13 mouse cellular contexts compared by ENCODE assay signal in genomic region chr1:21048402-21048801, GRCm38 (mm10).
"Had no signal": no experiment of that assay in that cellular context is flagged by ENCODE, and none has a peak within 500 bp of the region (broad histone marks: within the 10 kb centered on the region; RNA-seq: fewer than 3 reads in every experiment).

No protein-coding gene starts in this region.

- H3K27me3 ChIP-seq: limb, embryonic 13.5 days; midbrain, embryonic 15.5 days; neural tube, embryonic 12.5 days had no signal

- H3K36me3 ChIP-seq: midbrain, embryonic 10.5 days; midbrain, embryonic 15.5 days; neural tube, embryonic 12.5 days had no signal

- ATAC-seq: inflammation-experienced regulatory T-cells, adult 6 months; midbrain, embryonic 15.5 days had no signal

- H3K4me2 ChIP-seq: limb, embryonic 13.5 days; midbrain, embryonic 15.5 days; neural tube, embryonic 12.5 days had no signal

- H3K27ac ChIP-seq: limb, embryonic 13.5 days; midbrain, embryonic 10.5 days; midbrain, embryonic 15.5 days; neural tube, embryonic 12.5 days had no signal

- H3K4me3 ChIP-seq: limb, embryonic 13.5 days; midbrain, embryonic 10.5 days; midbrain, embryonic 15.5 days; neural tube, embryonic 12.5 days had no signal

- H3K9ac ChIP-seq: limb, embryonic 13.5 days; midbrain, embryonic 15.5 days; neural tube, embryonic 12.5 days had no signal

- H3K9me3 ChIP-seq: limb, embryonic 13.5 days; midbrain, embryonic 10.5 days; midbrain, embryonic 15.5 days; neural tube, embryonic 12.5 days had no signal

- DNase-seq: kidney, adult 11 months; kidney, postnatal 14 days; left cerebral cortex, postnatal 4 days; retina, postnatal 1 day; right cerebral cortex, postnatal 4 days; spleen, adult 18-20 months; thymus, adult 2 months; thymus, postnatal 25 days had no signal
